In the genomic region with DNA sequence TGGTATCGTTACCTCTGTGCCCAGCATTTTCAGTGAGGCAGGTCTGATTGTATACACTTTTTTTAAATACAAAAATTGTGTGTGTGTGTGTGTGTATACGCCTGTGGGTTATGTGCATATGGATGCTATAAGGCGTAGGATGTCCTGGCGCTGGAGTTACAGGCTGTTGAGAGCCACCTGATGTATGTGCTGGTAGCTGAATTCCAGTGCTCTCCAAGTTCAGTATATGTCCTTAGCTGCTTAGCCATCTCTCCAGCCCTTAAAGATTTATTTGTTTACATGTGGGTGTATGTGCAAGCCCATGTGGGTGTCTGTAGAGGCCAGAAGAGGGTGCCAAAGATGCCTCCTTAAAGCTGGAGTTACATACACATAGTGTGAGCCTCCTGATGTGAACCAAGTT, we compare ENCODE assay signal across 8 mouse cellular contexts. TPM values are rescaled to one million over a fixed set of nuclear protein-coding genes. Genes with fewer than 3 reads are reported as not detected.
DNase-seq lines count a peak whose midpoint lies in the region; ATAC-seq and TF ChIP-seq lines count a peak whose summit lies in the region.

No protein-coding gene starts in this region.

- peak overlapping the region; percentile 85 for H3K4me2 ChIP-seq in neural tube, embryonic 12.5 days (replicated peaks)
- peak overlapping the region; percentile 7; the same call in 1 of the 2 replicates for H3K4me2 ChIP-seq in limb, embryonic 11.5 days (ENCODE audit: low read depth, severe bottlenecking)
- peak overlapping the region; percentile 63; the same call in 1 of the 2 replicates for H3K4me2 ChIP-seq in stomach, postnatal 0 days (replicated peaks; ENCODE audit: low read depth)

- no peak overlapping the region for H3K4me3 ChIP-seq in neural tube, embryonic 12.5 days
- peak overlapping the region; percentile 76; the same call in 1 of the 2 replicates for H3K4me3 ChIP-seq in limb, embryonic 11.5 days (ENCODE audit: low read depth, low read length)
- H3K4me3 ChIP-seq in stomach, postnatal 0 days (ENCODE audit: low read depth, low read length), result peak overlapping the region; percentile 73; the same call in 1 of the 2 replicates

- H3K4me1 ChIP-seq in neural tube, embryonic 12.5 days, result peaks cover 20% of the 10 kb centered on the region
- H3K4me1 ChIP-seq in limb, embryonic 11.5 days (ENCODE audit: control insufficient read depth, insufficient read depth, low read length), result peaks cover 5% of the 10 kb centered on the region
- H3K4me1 ChIP-seq in stomach, postnatal 0 days (replicated peaks; ENCODE audit: control insufficient read depth, insufficient read depth), result no peaks in the 10 kb centered on the region

- DNase-seq in cerebellum, adult 11-12 months, result peak; percentile 41
- DNase-seq in cerebellum, adult 18-20 months, result no peak
- DNase-seq in neural tube, embryonic 10.5 days (ENCODE audit: extremely low spot score, low spot score), result no peak
- no peak for DNase-seq in limb, embryonic 11.5 days (ENCODE audit: low spot score)
- DNase-seq in stomach, postnatal 0 days (ENCODE audit: low spot score), result no peak
- no peak for DNase-seq in testis, postnatal 10 days (ENCODE audit: low spot score)
- DNase-seq in gastrocnemius, adult 8-10 months (ENCODE audit: low spot score in 2 of 2), result no peak

- TF ChIP-seq EP300 in stomach, postnatal 0 days (optimal IDR thresholded peaks at IDR 0.05), result no peak

- H3K27ac ChIP-seq in neural tube, embryonic 12.5 days, result no peak overlapping the region
- no peak overlapping the region for H3K27ac ChIP-seq in limb, embryonic 11.5 days (replicated peaks; ENCODE audit: low read depth, low read length)
- no peak overlapping the region for H3K27ac ChIP-seq in stomach, postnatal 0 days (replicated peaks)

- no peaks in the 10 kb centered on the region for H3K9me3 ChIP-seq in neural tube, embryonic 12.5 days
- no peaks in the 10 kb centered on the region for H3K9me3 ChIP-seq in limb, embryonic 11.5 days (ENCODE audit: control insufficient read depth, low read length)
- H3K9me3 ChIP-seq in stomach, postnatal 0 days (ENCODE audit: control insufficient read depth, low read length), result no peaks in the 10 kb centered on the region

- no peaks in the 10 kb centered on the region for H3K36me3 ChIP-seq in neural tube, embryonic 12.5 days
- no peaks in the 10 kb centered on the region for H3K36me3 ChIP-seq in limb, embryonic 11.5 days (ENCODE audit: control insufficient read depth, insufficient read depth, low read length)
- no peaks in the 10 kb centered on the region for H3K36me3 ChIP-seq in stomach, postnatal 0 days (ENCODE audit: control insufficient read depth, insufficient read depth, low read length)

- TF ChIP-seq CTCF in stomach, postnatal 0 days (IDR thresholded peaks at IDR 0.05; ENCODE audit: low read depth), result peak; percentile 28

- H3K9ac ChIP-seq in neural tube, embryonic 12.5 days, result no peak overlapping the region
- no peak overlapping the region for H3K9ac ChIP-seq in limb, embryonic 11.5 days (ENCODE audit: low read length)
- H3K9ac ChIP-seq in stomach, postnatal 0 days (ENCODE audit: low read length), result no peak overlapping the region

- peaks cover 15% of the 10 kb centered on the region; the same call in 1 of the 2 replicates for H3K27me3 ChIP-seq in neural tube, embryonic 12.5 days (replicated peaks)
- H3K27me3 ChIP-seq in limb, embryonic 11.5 days (ENCODE audit: control insufficient read depth, insufficient read depth, low read length), result peaks cover 3% of the 10 kb centered on the region; the same call in 1 of the 2 replicates
- no peaks in the 10 kb centered on the region for H3K27me3 ChIP-seq in stomach, postnatal 0 days (ENCODE audit: control insufficient read depth, insufficient read depth, low read length)

- ATAC-seq in neural tube, embryonic 12.5 days (ENCODE audit: low FRiP score, low read depth), result no peak
- no peak for ATAC-seq in limb, embryonic 11.5 days (ENCODE audit: insufficient number of reproducible peaks, low FRiP score, low TSS enrichment, low read depth)
- no peak for ATAC-seq in stomach, postnatal 0 days (ENCODE audit: low FRiP score, low TSS enrichment)

- 63% methylated on average over 4 of the region's 4 CpGs for WGBS in neural tube, embryonic 12.5 days
- WGBS in limb, embryonic 11.5 days, result 64% methylated on average over 4 of the region's 4 CpGs
- WGBS in stomach, postnatal 0 days, result 60% methylated on average over 4 of the region's 4 CpGs

RNA-seq across cellular contexts. Expression of gene Hint2, which starts 0.9 kb away (rescaled TPM):
- 71.0 and 74.6 TPM in 2 replicates for polyA plus RNA-seq in neural tube, embryonic 12.5 days (2016; fragmentation: Nextera tagmentation; extraction: Ambion mirVana)
- 71.4 and 73.9 TPM in 2 replicates for polyA plus RNA-seq in limb, embryonic 11.5 days (2014; fragmentation: Nextera tagmentation; extraction: Ambion mirVana)
- polyA plus RNA-seq in stomach, postnatal 0 days (2015; fragmentation: Nextera tagmentation; extraction: Ambion mirVana), result 150 and 152 TPM in 2 replicates
- total RNA-seq in gastrocnemius, adult 8-10 months (2022), result 10 to 100 TPM; 46.4 to 48.6 (median 47.3) TPM

RNA-seq across cellular contexts. Expression of gene Spag8, which starts 3.8 kb away (rescaled TPM):
- 2.7 and 3.0 TPM in 2 replicates for polyA plus RNA-seq in neural tube, embryonic 12.5 days (2016; fragmentation: Nextera tagmentation; extraction: Ambion mirVana)
- polyA plus RNA-seq in limb, embryonic 11.5 days (2014; fragmentation: Nextera tagmentation; extraction: Ambion mirVana), result 0.89 and 1.1 TPM in 2 replicates
- 0.23 and 0.38 TPM in 2 replicates for polyA plus RNA-seq in stomach, postnatal 0 days (2015; fragmentation: Nextera tagmentation; extraction: Ambion mirVana)
- total RNA-seq in gastrocnemius, adult 8-10 months (2022), result not detected

RNA-seq across cellular contexts. Expression of gene Tmem8b, which starts 11.6 kb away (rescaled TPM):
- 11.8 and 14.2 TPM in 2 replicates for polyA plus RNA-seq in neural tube, embryonic 12.5 days (2016; fragmentation: Nextera tagmentation; extraction: Ambion mirVana)
- polyA plus RNA-seq in limb, embryonic 11.5 days (2014; fragmentation: Nextera tagmentation; extraction: Ambion mirVana), result 2.7 and 2.8 TPM in 2 replicates
- polyA plus RNA-seq in stomach, postnatal 0 days (2015; fragmentation: Nextera tagmentation; extraction: Ambion mirVana), result 2.0 and 2.4 TPM in 2 replicates
- total RNA-seq in gastrocnemius, adult 8-10 months (2022), result 10 to 100 TPM in 2 of 4 experiments, 1 to 10 TPM in 2; 9.5 to 14.4 (median 10.4) TPM

RNA-seq across cellular contexts. Expression of gene Fam221b, which starts 11.8 kb away (rescaled TPM):
- polyA plus RNA-seq in neural tube, embryonic 12.5 days (2016; fragmentation: Nextera tagmentation; extraction: Ambion mirVana), result 3.2 and 3.3 TPM in 2 replicates
- polyA plus RNA-seq in limb, embryonic 11.5 days (2014; fragmentation: Nextera tagmentation; extraction: Ambion mirVana), result 2.6 and 3.0 TPM in 2 replicates
- 3.1 and 3.6 TPM in 2 replicates for polyA plus RNA-seq in stomach, postnatal 0 days (2015; fragmentation: Nextera tagmentation; extraction: Ambion mirVana)
- under 1 TPM in 3 of 4 experiments, not detected in 1; 0.07 to 0.12 (median 0.11) TPM for total RNA-seq in gastrocnemius, adult 8-10 months (2022)

RNA-seq across cellular contexts. Expression of gene Npr2, which starts 25.4 kb away (rescaled TPM):
- polyA plus RNA-seq in neural tube, embryonic 12.5 days (2016; fragmentation: Nextera tagmentation; extraction: Ambion mirVana), result 45.4 and 60.1 TPM in 2 replicates
- polyA plus RNA-seq in limb, embryonic 11.5 days (2014; fragmentation: Nextera tagmentation; extraction: Ambion mirVana), result 7.9 and 8.1 TPM in 2 replicates
- 4.8 and 6.7 TPM in 2 replicates for polyA plus RNA-seq in stomach, postnatal 0 days (2015; fragmentation: Nextera tagmentation; extraction: Ambion mirVana)
- total RNA-seq in gastrocnemius, adult 8-10 months (2022), result 10 to 100 TPM; 31.1 to 40.6 (median 32.6) TPM

Comparison
In these comparisons a context has a peak if more than half of its experiments do, and no peak if none do; other contexts are left out.
1. H3K4me2 ChIP-seq: peak in every context shown above with its lines; median percentile 85 in neural tube, embryonic 12.5 days; 63 in stomach, postnatal 0 days; 7 in limb, embryonic 11.5 days.